Mouse (Mus musculus) cerebellum, adult 9-11 months (tissue): Measurements from ENCODE around the gene Mki67.
"Not testable (repeated sequence)": the region's sequence is repeated elsewhere in the genome, so short reads cannot be mapped to it uniquely, and the experiment has no call there.

Experiments used
- DNase-seq: peaks from one replicate; pipeline ENCODE4 v3.0.0; 2022

Mki67 gene

DNA sequence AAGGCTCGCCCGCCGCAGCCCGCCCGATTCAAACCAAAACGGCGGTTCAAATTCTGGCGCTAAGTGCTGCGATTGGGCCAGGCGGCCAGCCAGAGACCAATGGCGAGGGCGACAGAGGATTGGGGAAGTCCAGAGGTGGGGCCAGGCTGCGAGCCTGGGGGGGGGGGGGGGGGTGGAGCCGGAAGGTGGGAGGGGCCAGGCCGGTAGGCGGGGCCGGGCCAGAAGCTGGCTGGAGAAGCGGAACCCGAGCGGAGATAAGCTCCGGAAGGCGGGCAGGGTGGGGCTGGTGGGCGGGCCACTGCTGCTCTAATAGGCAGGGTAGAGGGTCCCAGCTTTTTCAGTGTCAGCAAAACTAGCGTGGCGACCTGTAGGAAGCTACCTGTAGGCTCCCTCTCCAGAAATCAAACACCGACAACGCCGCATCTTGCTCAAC, 300 bp upstream of the Mki67 start:
- DNase-seq = peak; percentile 57

DNA sequence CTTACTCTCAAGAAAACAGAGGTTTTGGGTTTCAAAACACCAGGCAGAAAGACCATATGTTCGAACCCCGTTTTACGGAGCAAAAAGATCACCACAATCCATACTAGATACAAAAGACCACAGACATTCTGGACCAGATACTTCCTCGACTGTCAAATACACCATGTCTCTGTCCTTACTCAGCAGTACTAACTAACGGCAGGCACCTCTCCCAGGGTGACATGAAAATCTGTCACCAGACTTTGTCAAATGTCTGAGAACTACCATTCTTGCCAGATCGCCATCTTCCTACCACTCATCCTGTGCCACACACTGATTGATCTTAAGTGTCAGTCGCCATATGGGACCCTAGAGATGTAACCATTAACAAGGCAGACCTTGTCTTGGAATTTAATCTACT, 995 bp downstream of the Mki67 start:
- DNase-seq = no peak

DNA sequence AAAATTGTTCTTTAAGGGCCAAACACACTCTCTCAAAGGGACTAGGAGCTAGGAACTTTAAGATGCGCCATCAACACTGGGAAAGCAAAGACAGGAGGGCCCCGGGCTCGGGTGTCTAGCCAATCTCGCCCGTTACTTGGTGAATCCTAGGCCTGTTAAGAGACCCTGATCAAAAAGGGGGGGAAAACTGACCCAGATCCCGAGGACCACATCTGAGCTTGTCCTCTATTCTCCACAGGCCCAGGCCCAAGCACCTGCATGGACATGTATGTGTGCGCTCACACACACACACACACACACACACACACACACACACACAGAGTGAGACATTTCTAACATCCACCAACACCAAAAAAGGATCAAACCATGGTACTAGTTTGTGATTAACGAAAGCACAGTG, 2.8 kb downstream of the Mki67 start:
- no peak for DNase-seq

DNA sequence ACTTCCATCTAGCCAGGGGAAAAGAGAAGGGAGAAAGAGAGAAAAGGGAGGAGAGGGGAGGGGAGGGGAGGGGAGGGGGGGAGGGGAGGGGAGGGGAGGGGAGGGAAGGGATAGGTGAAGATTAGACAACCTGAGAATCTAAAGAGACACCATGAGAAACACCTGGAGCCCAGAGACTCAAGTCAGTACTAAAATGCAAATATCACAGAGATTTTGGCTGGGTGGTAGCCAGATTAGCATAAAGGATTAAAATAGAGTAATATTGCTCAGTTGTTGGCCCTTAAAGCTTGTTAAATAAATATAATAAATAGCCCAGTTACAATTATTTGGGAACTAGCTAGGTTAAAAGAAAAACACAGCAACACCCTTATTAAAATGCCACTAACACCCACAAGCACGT, 3.6 kb downstream of the Mki67 start:
- no peak for DNase-seq

DNA sequence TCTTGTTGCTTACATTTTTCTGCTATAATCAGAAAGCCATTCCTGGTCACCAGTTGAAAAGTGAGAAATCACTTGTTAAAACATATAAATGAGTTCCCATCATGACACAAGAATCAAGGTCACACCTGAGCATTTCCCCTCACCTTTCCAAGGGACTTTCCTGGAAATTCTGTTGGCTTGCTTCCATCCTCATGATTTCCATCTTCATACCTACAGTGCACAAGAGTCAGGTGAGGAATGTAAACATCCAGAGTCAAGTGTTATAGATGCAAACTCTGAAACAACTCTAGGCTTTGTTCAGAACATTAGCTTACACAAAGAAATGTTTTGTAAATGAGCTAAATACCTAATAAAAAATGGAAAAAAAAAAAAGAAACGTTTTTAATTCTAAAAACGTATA, 5.5 kb downstream of the Mki67 start:
- no peak for DNase-seq

DNA sequence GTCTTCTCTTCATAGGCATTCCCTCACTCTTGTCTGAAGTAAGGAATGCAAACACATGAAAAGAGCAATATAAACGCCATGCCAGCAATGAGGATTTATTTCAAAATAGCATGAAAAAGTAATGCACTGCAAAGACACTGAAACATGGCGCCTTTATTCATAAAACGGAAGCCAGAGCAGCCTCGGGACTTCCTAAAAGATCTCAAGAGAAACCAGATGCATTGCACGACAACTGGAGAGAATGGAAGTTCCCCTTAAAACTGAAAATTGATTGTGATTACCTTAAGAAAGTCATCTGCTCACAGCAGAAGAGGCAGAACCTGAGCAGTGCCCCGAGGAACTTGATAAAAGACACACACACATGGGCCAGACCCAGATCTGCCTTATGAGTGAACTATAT, 10.4 kb downstream of the Mki67 start:
- DNase-seq = no peak

DNA sequence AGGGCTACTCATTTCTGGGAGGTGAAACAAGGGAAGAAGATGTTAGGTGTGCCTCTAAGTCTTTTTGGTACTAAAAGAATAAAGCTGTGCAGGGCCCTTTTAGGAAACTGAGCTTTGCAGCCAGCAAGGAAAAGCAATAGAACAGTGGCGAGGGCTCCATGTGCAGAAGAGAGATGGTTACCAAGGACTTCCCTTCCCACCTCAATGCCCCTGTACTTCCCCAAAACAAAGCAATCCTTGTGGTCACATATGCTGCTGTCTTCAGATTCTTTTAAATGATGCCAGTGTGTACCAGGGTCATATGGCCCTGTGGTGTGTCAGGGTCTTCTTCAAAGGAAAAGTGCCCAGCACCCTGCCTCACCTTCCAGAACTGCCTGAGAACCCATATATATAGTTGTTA, 11.1 kb downstream of the Mki67 start:
- no peak for DNase-seq

DNA sequence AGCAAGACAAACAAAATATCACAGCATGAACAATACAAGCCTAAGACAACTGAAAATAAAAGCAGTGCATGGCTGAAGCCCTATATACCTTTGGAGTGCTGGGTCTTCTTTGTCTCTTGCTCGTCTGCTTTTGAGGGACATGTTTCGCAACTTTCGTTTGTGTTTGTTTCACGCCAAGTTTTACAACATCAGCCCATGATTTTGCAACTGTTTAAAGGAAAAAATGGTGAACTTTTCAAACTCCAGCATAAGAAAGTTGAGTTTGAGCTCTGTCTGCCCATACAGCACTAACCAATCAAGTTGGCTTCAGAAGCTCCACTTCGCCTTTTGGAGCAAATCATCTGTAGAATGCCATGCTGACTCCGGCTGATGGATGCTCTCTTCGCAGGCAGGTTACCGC, 11.9 kb downstream of the Mki67 start:
- no peak for DNase-seq

DNA sequence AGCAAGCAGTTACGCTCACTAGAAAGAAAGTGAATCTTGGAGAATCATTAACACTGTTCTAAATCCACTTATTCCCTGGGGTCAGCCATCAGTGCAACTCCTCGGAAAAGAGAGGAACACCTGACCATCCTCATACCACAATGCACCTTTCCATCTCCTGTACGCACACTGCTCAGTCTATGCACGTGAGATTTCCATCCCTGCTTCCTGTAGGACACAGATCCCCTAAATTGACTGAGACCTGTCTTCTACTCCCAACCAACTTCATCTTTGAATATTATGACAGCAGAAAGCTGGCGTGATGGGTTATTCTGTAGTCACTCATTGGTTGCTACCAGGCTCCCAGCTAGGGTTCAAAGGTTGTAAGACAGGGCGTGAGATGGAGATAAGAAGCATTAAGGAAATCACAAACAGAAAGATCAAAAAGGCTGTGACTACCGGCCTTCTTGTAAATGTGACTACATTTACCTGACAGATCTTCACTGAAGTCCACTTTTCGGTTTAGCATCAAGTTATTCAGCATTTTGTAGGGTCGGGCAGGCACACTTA, 12.5 kb downstream of the Mki67 start:
- no peak for DNase-seq

DNA sequence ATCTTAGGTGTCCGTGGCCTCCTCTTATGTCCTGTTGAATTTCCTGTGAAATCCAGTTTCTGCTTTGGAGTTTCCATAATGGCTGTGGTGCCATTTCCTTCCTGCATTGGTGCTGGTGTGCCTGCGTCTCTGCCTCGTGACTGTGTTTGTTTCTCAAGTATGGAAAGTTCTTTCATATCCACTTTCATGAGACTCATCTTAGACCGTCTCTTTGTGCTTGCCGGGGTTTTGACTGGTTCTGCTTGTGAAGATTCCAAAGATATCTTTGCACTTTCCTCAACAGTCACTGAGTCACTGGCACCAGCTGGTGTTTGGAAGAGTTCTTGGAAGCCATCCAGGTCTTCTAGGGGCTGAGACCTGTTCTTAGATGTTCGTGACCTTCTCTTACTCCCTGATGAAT, 16.8 kb downstream of the Mki67 start:
- not testable (repeated sequence) for DNase-seq

DNA sequence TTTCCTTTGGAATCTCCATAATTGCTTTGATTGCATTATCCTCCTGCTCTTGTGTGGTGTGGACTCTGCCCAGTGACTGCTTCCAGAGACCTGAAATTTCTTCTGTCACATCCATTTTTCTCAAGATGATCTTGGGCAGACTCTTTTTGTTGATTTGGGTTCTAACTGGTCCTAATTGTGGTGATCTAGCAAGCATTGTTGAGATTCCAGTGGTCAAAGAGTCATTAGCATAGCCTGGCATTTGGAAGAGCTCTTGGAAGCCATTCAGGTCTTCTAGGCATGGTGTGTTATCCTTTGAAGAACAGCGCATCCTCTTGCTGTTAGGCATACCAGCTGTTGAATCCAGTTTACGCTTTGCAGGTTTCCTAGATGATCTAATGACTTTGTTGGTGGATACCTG, 17.8 kb downstream of the Mki67 start:
- DNase-seq = no peak

DNA sequence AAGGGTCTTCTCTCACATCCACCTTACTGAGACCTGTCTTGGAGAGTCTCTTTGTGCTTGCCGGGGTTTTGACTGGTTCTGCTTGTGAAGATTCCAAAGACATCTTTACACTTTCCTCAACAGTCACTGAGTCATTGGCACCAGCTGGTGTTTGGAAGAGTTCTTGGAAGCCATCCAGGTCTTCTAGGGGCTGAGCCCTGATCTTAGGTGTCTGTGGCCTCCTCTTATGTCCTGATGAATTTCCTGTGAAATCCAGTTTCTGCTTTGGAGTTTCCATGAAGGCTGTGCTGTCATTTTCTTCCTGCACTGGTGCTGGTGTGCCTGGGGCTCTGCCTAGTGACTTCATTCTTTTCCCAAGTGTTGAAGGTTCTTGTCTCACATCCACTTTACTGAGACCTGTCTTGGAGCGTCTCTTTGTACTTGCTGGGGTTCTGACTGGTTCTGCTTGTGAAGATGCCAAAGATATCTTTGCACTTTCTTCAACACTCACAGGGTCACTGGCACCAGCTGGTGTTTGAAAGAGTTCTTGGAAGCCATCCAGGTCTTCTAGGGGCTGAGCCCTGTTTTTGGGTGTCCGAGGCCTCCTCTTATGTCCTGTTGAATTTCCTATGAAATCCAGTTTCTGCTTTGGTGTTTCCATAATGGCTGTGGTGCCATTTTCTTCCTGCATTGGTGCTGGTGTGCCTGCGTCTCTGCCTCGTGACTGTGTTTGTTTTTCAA, 19.0 kb downstream of the Mki67 start:
- not testable (repeated sequence) for DNase-seq

DNA sequence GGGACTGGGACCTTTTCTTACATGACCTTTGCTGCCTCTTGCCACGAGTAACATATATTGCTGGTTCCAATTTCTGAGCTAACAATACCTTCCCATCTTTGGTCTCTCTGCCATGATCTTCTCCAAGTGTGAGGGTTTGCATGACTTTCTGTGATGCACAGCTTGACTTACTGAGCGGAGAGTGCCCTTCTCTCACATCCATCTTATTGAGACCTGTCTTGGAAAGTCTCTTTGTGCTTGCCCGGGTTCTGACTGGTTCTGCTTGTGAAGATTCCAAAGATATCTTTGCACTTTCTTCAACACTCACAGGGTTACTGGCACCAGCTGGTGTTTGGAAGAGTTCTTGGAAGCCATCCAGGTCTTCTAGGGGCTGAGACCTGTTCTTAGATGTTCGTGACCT, 20.0 kb downstream of the Mki67 start:
- no peak for DNase-seq

DNA sequence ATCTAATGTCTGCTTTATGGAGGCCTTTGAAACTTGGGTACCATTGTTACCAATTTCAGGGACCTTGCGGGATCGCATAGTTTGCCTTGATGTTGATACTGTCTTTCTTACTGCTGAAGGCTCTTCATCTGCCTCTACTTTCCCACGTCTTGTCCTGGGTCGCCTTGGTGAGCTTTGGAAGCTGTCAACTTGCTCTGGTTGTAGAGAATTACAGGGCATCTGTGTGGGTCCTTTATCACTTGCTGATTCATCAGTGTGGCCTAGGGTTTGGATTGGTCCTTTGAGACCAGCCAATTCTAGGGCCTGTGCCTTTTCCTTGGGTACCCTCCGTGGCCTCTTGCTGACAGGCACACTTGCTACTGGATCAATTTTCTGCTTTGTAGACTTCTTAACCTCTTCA, 21.4 kb downstream of the Mki67 start:
- DNase-seq = no peak

DNA sequence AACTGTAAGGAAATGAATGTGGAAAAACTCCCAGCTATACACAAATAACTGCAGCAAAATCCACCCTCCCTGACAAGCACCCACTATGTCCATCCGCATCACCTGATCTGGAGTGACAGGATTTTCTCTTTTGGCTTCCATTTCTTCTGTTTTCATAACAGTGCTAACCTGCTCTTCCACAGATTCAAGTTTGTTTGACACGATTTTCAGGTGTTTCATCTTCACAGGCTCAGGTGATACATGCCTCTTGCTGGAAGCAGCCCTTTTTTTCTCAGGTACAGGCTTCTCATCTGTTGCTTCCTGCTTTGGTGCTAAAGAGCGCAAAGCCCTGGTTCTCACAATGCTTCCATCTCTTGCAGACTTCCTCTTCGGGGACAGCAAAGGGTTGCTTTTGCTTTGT, 22.0 kb downstream of the Mki67 start:
- no peak for DNase-seq

DNA sequence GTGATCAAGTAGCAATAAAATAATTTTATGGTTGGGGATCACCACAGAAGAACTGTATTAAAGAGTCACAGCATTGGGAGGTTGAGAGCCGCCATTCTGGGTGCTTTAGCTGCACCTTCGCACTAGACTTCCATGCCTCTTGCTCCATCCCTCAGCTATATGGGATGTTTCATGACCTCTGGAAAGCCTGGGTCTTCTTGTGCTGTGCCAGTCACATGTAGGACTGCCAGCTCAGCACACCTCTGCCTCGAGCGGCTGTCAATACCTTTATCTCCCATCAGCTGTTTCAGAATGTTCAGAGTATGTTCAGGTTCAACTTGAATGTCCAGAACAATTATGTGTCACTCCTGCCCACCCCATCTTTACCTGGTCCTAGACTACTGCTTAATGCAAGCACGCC, 24.2 kb downstream of the Mki67 start:
- no peak for DNase-seq

DNA sequence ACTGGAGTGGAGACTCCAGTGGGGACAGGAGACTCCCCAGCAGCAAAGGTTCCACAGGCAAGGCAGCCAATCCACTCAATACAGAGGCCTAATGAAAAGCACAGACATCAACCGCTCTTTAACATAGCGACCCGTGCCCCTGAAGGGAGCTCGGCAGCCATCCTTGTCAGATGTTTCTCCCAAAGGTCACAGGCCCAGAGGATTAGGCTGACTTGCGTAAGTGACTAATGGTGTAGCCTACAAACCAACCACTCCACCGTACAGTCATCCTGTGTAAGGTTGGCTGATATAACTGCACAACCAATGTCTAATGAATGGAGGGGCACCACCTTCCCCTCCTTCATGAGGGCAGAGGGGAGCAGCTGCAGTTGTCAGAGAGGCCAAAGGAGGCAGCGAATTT, 26.8 kb downstream of the Mki67 start:
- no peak for DNase-seq

DNA sequence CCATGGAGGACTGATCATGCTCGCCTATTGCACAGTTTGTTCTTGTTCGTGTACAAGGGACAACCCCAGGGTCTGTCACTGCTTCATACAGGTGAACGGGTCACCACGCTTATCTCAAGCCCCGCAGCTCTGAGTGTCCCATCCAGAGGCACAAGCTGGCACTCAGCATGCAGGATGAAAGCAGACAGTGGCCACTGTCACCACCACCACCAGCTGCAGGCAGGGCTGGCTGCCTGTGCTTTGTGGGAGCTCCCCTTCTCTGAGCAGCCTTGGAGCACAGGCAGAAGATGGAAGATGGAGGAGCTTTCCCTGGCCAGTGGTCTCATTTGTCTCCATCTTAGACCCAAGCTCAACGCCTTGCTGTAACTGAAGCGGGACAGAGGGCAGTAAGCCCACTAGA, 31.2 kb downstream of the Mki67 start:
- DNase-seq = no peak

DNA sequence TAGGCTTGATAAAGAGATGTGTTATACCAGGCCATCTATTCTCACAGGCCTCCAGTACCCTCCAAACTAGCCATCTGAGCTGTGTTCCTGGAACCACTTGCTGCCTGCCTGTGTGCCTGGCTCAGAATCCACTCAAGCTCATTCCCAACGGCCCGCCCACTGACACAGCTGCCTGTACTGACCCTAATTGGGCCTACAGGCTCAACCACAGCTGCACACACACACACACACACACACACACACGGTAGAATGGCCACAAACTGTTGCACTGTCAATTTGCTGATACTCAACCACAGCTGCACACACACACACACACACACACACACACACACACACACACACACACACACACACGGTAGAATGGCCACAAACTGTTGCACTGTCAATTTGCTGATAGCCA, 32.1 kb downstream of the Mki67 start:
- not testable (repeated sequence) for DNase-seq

DNA sequence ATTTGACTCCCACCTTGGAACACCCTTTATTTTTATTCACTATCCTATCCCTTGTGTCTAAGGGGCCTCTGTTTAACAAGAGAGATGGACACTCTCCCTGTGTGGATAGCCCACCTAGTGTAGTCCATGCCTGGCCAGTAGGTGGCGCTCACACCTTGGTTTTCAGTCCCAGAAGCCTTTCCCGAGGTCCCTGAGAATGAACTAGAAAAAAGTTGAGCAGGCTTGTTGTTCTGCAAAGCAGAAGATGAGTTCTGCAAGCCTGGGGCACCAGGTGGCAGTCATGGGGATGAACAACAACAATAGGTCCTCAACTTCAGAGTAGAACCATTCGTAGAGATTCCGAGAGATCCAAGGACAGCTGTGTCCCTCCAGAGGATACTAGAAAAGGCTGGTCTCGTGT, 35.8 kb downstream of the Mki67 start:
- no peak for DNase-seq

DNA sequence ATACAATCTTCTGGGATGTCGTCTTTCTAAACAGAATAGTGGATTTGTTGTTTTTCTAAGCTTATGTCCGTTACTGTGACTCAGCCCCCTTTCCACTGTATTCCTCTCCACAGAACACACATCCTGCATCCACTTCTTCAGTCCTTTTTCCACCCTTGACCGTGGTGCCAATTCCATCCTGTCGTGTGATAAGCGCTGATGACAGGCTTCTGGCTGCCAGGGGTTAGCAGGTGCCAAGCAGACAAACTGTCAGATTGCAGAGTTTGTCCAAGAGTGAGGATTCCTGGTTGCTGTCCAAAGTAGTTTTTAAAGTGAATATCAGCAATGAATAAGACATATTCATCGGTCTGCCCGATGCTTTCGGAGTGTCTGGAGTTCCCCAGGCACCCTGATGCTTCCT, 39.4 kb downstream of the Mki67 start:
- DNase-seq = no peak

DNA sequence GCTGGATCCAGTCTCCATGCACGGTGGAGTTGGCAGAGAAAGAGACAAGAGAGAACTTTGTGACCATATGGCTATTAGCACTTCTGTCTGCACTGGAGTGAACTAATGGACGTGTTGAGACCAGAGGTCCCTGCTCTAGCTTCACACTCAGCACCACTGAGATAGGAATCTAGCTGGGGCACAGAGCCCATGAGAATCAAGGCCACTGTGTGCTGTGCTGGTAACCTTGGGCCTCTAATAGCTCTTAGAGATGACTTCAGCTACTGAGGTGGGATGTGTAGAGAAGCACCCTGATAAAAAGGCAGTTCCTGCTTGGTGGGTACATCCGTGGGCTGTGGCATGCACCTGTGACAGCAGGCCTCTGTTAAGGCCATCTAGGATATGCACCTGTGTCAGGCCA, 42.6 kb downstream of the Mki67 start:
- no peak for DNase-seq

DNA sequence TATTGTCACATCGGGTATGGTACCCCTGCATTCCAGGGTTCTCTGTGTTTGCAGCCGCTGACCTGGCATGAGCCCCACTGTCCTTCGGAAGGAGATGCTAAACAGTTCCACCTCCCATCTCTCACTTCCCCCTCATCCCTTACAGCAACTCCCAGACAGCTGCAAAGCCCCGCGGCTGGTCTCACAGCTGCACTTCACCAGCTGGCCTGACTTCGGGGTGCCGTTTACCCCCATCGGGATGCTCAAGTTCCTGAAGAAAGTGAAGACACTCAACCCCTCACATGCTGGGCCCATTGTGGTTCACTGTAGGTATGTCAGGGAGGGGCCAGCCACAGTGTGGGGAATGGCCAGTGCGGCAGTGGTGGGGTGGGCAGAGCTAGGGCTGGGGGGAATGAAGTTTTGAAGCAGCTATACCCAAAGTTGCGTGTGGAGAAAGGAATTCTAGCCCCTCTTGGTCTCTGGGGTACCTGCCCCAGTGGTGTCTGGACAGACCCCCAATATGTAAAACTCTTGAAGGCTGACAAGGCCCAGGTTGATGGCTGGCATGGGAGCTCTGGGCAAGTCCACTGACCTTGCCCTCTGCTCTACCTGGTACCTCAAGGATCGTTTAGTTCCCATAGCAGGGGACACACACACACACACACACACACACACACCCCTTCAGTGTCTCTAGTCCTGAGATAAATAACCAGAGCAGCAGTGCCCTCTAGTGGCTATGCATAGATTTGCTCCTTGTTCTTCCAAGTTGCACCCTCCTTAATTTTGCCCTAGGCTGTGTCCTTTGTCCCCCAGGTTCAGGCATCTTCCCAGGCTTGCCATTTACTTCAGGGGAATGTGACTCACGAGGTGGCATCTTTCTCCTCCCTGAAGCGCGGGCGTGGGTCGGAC, 47.1 kb downstream of the Mki67 start:
- peak; percentile 50 for DNase-seq

DNA sequence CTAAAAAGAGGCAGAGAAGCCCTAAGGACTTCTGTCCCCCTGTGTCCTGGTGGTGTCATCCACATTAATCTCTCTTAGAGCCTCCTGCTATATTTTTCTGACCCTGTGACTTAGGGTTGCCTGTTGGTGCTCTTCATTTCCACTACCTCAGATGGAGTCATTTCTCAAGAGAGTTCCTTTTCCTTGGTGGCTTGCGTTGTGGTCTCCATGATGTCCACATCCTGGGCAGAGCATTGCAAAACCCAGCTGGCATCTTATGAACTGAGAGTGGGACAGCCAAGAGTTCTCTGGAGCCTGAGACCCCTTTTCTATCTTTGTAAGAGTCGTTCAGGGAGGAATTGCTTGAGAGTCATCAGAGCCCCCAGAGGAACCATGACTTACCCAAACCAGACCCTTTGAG, 49.8 kb downstream of the Mki67 start:
- DNase-seq = no peak
